In genomic region chr4:155465607-155466006, GRCm38 (mm10) we compare ENCODE assay signal across 30 mouse cellular contexts. TPM values are rescaled to one million over a fixed set of nuclear protein-coding genes. Genes with fewer than 3 reads are reported as not detected.
"Had no signal": no experiment of that assay in that cellular context is flagged by ENCODE, and none has a peak within 500 bp of the region (broad histone marks: within the 10 kb centered on the region; RNA-seq: fewer than 3 reads in every experiment).

No protein-coding gene starts in this region.

- H3K9me3 ChIP-seq: embryonic facial prominence, embryonic 10.5 days; embryonic facial prominence, embryonic 12.5 days; embryonic facial prominence, embryonic 13.5 days; embryonic facial prominence, embryonic 15.5 days; forebrain, embryonic 10.5 days; forebrain, embryonic 12.5 days; forebrain, embryonic 13.5 days; forebrain, embryonic 15.5 days; heart, embryonic 12.5 days had no signal

- H3K27me3 ChIP-seq: forebrain, embryonic 15.5 days had no signal

- H3K36me3 ChIP-seq: embryonic facial prominence, embryonic 10.5 days; embryonic facial prominence, embryonic 12.5 days; embryonic facial prominence, embryonic 13.5 days; embryonic facial prominence, embryonic 15.5 days; forebrain, embryonic 10.5 days; forebrain, embryonic 12.5 days; forebrain, embryonic 15.5 days; heart, embryonic 12.5 days had no signal

- H3K4me3 ChIP-seq: embryonic facial prominence, embryonic 10.5 days; embryonic facial prominence, embryonic 12.5 days; embryonic facial prominence, embryonic 13.5 days; embryonic facial prominence, embryonic 15.5 days; erythroblast, embryonic 14.5 days; forebrain, embryonic 10.5 days; forebrain, embryonic 12.5 days; forebrain, embryonic 13.5 days; forebrain, embryonic 15.5 days; heart, adult 2 months; heart, embryonic 12.5 days had no signal

- H3K27ac ChIP-seq: embryonic facial prominence, embryonic 10.5 days; embryonic facial prominence, embryonic 12.5 days; embryonic facial prominence, embryonic 13.5 days; embryonic facial prominence, embryonic 15.5 days; forebrain, embryonic 10.5 days; forebrain, embryonic 12.5 days; forebrain, embryonic 13.5 days; forebrain, embryonic 15.5 days; heart, adult 2 months had no signal

- DNase-seq: cerebellum, adult 2 months; cerebellum, adult 9-10 months; cerebellum, postnatal 10 days; cerebellum, postnatal 14 days; cerebellum, postnatal 25 days; cerebellum, postnatal 36 days; embryo, embryonic 11 days; forebrain, postnatal 0 days; gastrocnemius, postnatal 10 days; gastrocnemius, postnatal 14 days; gastrocnemius, postnatal 25 days; heart, adult 18-20 months; heart, adult 2 months had no signal

RNA-seq across cellular contexts. Expression of gene Tmem52, which starts 3.3 kb away (rescaled TPM):
- total RNA-seq: common myeloid progenitor, adult 5-6 weeks; granulocyte monocyte progenitor cell, adult 5-6 weeks had no signal
- polyA plus RNA-seq: embryonic facial prominence, embryonic 10.5 days; embryonic facial prominence, embryonic 11.5 days; embryonic facial prominence, embryonic 12.5 days; erythroblast, embryonic 14.5 days; forebrain, embryonic 10.5 days; forebrain, embryonic 11.5 days; forebrain, embryonic 12.5 days; forebrain, embryonic 14.5 days; forebrain, embryonic 16.5 days; heart, embryonic 11.5 days; heart, embryonic 12.5 days had no signal

RNA-seq across cellular contexts. Expression of gene Cfap74, which starts 56.6 kb away (rescaled TPM):
- total RNA-seq: granulocyte monocyte progenitor cell, adult 5-6 weeks had no signal
- polyA plus RNA-seq: erythroblast, embryonic 14.5 days had no signal
